Mouse (Mus musculus): ENCODE measurements around the gene Xntrpc. TPM values are rescaled to one million over a fixed set of nuclear protein-coding genes. Genes with fewer than 3 reads are reported as not detected.

The Xntrpc gene
- polyA plus RNA-seq, 1 experiment, result 4.7 TPM

DNA sequence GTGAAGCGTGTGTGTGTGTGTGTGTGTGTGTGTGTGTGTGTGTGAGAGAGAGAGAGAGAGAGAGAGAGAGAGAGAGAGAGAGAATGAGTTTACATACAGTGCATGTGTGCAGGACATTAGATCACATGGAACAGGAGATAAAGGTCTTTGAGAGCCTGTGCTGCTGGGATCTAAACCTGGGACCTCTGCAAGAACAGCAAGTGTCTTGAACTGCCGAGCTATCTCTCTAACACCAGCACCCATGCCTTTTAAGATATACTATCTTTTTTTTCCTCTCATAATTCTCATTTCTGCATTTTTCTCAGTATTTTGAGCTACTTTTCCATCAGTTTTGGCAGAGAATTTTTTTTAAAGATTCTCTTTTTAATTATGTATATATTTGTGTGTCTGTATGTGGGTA, 38.0 kb downstream of the Xntrpc start:
- WGBS, result 92% methylated on average over 2 of the region's 2 CpGs
- Histone ChIP-seq H3K4me3 (replicated peaks; ENCODE audit: insufficient read depth, low read depth, low read length) (no peak overlapping the region), H3K4me1 (ENCODE audit: control insufficient read depth, insufficient read depth, low read length) (peaks cover 4% of the 10 kb centered on the region), H3K27me3 (ENCODE audit: control insufficient read depth, insufficient read depth, low read length) (no peaks in the 10 kb centered on the region), H3K27ac (ENCODE audit: insufficient read depth, low read length) (no peak overlapping the region)
- TF ChIP-seq POLR2A (IDR thresholded peaks at IDR 0.05; ENCODE audit: borderline replicate concordance, insufficient read depth, low read length) (no peak), CTCF (IDR thresholded peaks at IDR 0.05; ENCODE audit: borderline replicate concordance, insufficient read depth, low read depth, low read length) (no peak)
- no peak for DNase-seq

DNA sequence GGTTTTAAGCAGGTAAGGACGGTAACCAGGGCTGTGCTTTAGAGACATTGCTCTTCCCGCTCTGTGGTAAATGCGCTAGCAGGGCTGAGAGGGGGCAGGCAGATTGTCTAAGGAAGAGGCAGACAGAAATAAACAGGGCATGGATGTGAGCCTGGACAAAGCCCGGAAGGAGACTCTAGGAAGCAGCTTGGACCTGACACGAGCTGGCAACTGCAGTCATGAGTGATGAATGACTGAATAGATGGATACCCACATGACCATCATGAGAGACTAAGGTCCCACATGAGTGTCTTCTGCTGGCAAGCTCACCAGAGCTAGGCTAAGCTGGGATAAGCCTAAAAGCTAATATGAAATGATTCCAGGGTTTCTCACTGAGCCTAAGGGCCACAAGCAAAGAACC, 38.6 kb downstream of the Xntrpc start:
- TF ChIP-seq POLR2A (IDR thresholded peaks at IDR 0.05; ENCODE audit: borderline replicate concordance, insufficient read depth, low read length), result no peak
- TF ChIP-seq CTCF (IDR thresholded peaks at IDR 0.05; ENCODE audit: borderline replicate concordance, insufficient read depth, low read depth, low read length), result no peak
- peak; percentile 36 to 63 for DNase-seq
- no peak overlapping the region for H3K4me3 ChIP-seq (replicated peaks; ENCODE audit: insufficient read depth, low read depth, low read length)
- H3K4me1 ChIP-seq (ENCODE audit: control insufficient read depth, insufficient read depth, low read length), result peaks cover 4% of the 10 kb centered on the region
- no peak overlapping the region for H3K27ac ChIP-seq (ENCODE audit: insufficient read depth, low read length)
- H3K27me3 ChIP-seq (ENCODE audit: control insufficient read depth, insufficient read depth, low read length), result no peaks in the 10 kb centered on the region
- WGBS, result 24% methylated on average over 5 of the region's 5 CpGs

DNA sequence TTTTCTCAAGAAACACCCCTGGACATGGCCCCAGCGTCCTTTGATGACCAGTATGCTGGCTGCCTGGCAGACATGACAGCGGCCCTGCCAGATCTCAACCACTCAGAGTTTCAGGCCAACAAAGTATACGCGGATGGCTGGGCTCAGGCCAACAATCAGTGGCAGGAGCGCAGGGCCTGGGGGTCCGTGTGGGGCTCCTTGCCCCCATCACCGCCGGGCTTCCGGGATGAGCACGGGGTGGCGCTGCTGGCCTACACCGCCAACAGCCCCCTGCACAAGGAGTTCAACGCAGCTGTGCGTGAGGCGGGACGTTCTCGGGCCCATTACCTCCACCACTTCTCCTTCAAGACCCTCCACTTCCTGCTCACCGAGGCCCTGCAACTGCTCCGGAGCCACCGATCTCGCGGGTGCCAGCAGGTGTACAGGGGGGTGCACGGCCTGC, 41.2 kb downstream of the Xntrpc start:
- WGBS, result 17% methylated on average over 23 of the region's 23 CpGs
- TF ChIP-seq CTCF (IDR thresholded peaks at IDR 0.05; ENCODE audit: borderline replicate concordance, insufficient read depth, low read depth, low read length) (no peak), POLR2A (IDR thresholded peaks at IDR 0.05; ENCODE audit: borderline replicate concordance, insufficient read depth, low read length) (no peak)
- H3K4me3 ChIP-seq (replicated peaks; ENCODE audit: insufficient read depth, low read depth, low read length), result peak overlapping the region; percentile 3

DNA sequence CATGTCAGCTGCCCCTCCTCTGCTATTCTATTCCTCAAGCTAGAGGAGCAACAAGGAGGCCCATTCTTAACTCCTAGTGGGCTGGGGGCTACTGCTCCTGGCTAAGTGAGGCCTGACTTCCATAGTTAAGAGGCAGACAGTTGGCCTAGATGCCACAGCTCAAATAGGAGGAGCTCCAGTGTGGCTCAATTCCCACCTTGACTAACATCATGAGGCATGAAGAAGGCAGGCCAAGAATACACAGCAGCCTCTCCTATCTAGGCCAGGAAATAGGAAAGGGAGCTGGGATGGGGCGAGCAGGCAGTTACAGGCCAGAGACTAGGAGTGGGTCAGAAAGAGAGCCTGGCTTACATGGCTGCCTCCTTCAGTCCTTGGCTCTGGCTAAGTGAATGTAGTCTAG, 42.7 kb downstream of the Xntrpc start:
- DNase-seq, result no peak
- H3K27me3 ChIP-seq (ENCODE audit: control insufficient read depth, insufficient read depth, low read length), result no peaks in the 10 kb centered on the region
- 54% methylated on average over 1 of the region's 1 CpGs for WGBS
- TF ChIP-seq CTCF (IDR thresholded peaks at IDR 0.05; ENCODE audit: borderline replicate concordance, insufficient read depth, low read depth, low read length), result no peak
- TF ChIP-seq POLR2A (IDR thresholded peaks at IDR 0.05; ENCODE audit: borderline replicate concordance, insufficient read depth, low read length), result no peak
- no peak overlapping the region for H3K27ac ChIP-seq (ENCODE audit: insufficient read depth, low read length)
- H3K4me3 ChIP-seq (replicated peaks; ENCODE audit: insufficient read depth, low read depth, low read length), result no peak overlapping the region
- H3K4me1 ChIP-seq (ENCODE audit: control insufficient read depth, insufficient read depth, low read length), result peaks cover 4% of the 10 kb centered on the region

More for the DNA sequence above, 41.2 kb downstream of the Xntrpc start:
- DNase-seq, result peak in 1 of 2 experiments; percentile 18
- H3K27me3 ChIP-seq (ENCODE audit: control insufficient read depth, insufficient read depth, low read length), result no peaks in the 10 kb centered on the region
- peaks cover 4% of the 10 kb centered on the region for H3K4me1 ChIP-seq (ENCODE audit: control insufficient read depth, insufficient read depth, low read length)
- H3K27ac ChIP-seq (ENCODE audit: insufficient read depth, low read length), result no peak overlapping the region

DNA sequence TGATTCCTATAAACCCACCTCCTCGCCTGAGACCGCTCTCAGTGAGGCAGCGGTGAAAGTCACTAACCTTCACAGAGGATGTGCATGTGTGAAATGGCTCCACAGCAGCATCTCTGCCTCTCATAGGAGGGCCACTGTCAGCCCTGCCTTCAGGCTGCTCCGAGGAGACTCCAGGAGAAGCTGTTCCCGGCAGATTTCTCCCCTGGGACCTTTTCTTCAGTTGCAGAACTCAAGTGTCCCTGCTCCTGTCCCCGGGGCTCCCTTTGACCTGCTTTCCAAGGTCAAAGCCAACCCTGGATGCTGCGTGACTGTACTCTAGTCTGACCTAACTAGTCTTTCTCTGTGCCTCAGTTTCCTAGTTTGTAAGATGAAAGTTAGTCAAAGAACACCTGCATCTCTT, 43.7 kb downstream of the Xntrpc start, which contains the start of gene Art5:
Gene Art5, minus strand, starts transcription at position 319 of the 400 bp plus-strand sequence.
- WGBS, result 79% methylated on average over 7 of the region's 7 CpGs
- Histone ChIP-seq H3K4me1 (ENCODE audit: control insufficient read depth, insufficient read depth, low read length) (peaks cover 4% of the 10 kb centered on the region), H3K4me3 (replicated peaks; ENCODE audit: insufficient read depth, low read depth, low read length) (no peak within 1 kb of the TSS), H3K27me3 (ENCODE audit: control insufficient read depth, insufficient read depth, low read length) (no peaks in the 10 kb centered on the region), H3K27ac (ENCODE audit: insufficient read depth, low read length) (no peak within 1 kb of the TSS)
- no peak for DNase-seq
- TF ChIP-seq CTCF (IDR thresholded peaks at IDR 0.05; ENCODE audit: borderline replicate concordance, insufficient read depth, low read depth, low read length) (no peak), POLR2A (IDR thresholded peaks at IDR 0.05; ENCODE audit: borderline replicate concordance, insufficient read depth, low read length) (no peak)

DNA sequence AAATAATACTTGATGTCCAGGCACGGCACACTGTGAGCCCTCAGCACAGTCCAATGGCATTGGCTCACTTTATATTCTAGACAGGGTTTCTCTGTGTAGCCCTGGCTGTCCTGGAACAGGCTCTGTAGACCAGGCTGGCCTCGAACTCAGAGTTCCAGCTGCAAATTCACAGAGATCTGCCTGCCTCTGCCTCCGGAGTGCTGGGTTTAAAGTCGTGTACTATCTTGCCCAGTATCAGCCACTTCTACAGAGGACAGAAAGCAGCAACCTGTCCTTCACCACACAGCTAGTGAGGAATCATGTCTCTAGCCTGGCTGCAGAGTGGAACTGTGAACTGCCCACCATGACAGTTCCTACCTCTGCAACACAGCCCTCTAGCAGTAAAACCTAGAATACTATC, 44.2 kb downstream of the Xntrpc start:
- peaks cover 4% of the 10 kb centered on the region for H3K4me1 ChIP-seq (ENCODE audit: control insufficient read depth, insufficient read depth, low read length)
- no peak overlapping the region for H3K27ac ChIP-seq (ENCODE audit: insufficient read depth, low read length)
- no peaks in the 10 kb centered on the region for H3K27me3 ChIP-seq (ENCODE audit: control insufficient read depth, insufficient read depth, low read length)
- no peak for DNase-seq
- no peak for TF ChIP-seq POLR2A (IDR thresholded peaks at IDR 0.05; ENCODE audit: borderline replicate concordance, insufficient read depth, low read length)
- no peak for TF ChIP-seq CTCF (IDR thresholded peaks at IDR 0.05; ENCODE audit: borderline replicate concordance, insufficient read depth, low read depth, low read length)
- WGBS, result 89% methylated on average over 4 of the region's 4 CpGs
- no peak overlapping the region for H3K4me3 ChIP-seq (replicated peaks; ENCODE audit: insufficient read depth, low read depth, low read length)

DNA sequence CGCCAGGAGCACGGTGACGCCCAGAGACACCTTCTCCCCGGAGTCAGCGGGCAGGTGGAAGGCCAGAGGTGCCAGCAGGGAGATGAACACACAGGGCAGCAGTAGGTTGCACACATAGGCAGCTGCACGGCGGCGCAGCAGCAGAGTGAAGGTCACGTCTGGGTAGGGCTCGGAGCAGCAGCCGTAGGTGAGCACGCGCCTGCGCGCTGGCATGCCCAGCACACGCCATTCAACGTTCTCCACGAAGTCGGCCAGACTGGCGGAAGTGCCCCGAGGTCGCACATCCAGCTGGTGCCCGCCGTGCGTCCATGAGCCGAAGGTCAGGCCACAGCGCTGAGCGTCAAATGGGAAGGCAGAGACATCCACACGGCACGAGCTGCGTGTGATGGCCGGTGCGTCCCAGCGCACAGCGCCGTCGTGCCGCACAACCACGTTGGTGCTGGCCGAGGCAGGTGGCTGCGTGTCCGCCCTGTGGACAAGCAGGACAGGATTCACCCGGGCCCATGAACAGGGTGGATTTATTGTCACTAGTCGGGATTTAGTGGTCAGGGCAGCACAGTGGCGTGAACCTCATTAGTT, 47.7 kb downstream of the Xntrpc start:
- TF ChIP-seq CTCF (IDR thresholded peaks at IDR 0.05; ENCODE audit: borderline replicate concordance, insufficient read depth, low read depth, low read length) (no peak), POLR2A (IDR thresholded peaks at IDR 0.05; ENCODE audit: borderline replicate concordance, insufficient read depth, low read length) (no peak)
- 84% methylated on average over 45 of the region's 45 CpGs for WGBS
- H3K27ac ChIP-seq (ENCODE audit: insufficient read depth, low read length), result no peak overlapping the region
- no peaks in the 10 kb centered on the region for H3K27me3 ChIP-seq (ENCODE audit: control insufficient read depth, insufficient read depth, low read length)
- H3K4me3 ChIP-seq (replicated peaks; ENCODE audit: insufficient read depth, low read depth, low read length), result no peak overlapping the region
- DNase-seq, result no peak
- H3K4me1 ChIP-seq (ENCODE audit: control insufficient read depth, insufficient read depth, low read length), result no peaks in the 10 kb centered on the region

DNA sequence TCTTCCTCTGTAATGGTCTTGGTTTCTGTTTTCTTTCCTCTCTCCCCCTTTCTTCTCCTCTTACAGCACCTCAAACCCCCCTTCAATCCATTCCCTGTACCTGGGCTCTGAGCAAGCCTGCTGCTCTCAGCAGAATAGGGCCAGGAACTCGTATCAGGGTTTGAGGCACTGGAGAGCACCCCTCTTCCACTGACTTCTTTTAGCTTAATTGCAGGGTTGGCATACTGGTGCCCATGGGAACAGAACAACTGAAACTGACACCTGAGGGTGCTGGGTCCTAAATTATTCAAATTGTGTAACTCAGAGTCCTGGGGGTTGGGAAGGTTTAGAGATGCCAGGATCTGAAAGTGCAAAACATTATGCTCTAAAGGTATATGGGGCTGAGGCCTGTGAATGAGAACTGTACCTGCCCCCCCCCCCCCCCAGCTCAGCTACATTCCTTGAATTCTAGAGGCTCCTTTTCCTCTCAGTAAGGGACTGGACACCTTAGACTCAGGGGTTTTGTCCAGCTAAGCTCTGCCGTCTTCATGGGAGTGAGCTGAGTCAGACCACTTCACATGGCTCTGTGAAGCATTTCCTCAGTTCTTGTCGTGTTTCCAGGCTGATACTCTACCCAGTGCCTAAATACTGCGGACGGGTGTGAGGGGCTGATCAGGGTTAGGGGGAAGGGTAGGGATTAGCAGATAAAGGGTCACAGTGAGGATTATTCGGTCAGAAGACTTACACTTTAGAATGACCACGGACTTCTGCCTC, 51.2 kb downstream of the Xntrpc start, which contains the start of gene Chrna10:
Gene Chrna10, minus strand, starts transcription at position 250 of the 753 bp plus-strand sequence.
- Histone ChIP-seq H3K4me3 (replicated peaks; ENCODE audit: insufficient read depth, low read depth, low read length) (no peak within 1 kb of the TSS), H3K27ac (ENCODE audit: insufficient read depth, low read length) (no peak within 1 kb of the TSS), H3K27me3 (ENCODE audit: control insufficient read depth, insufficient read depth, low read length) (no peaks in the 10 kb centered on the region), H3K4me1 (ENCODE audit: control insufficient read depth, insufficient read depth, low read length) (no peaks in the 10 kb centered on the region)
- DNase-seq, result no peak
- no peak for TF ChIP-seq CTCF (IDR thresholded peaks at IDR 0.05; ENCODE audit: borderline replicate concordance, insufficient read depth, low read depth, low read length)
- no peak for TF ChIP-seq POLR2A (IDR thresholded peaks at IDR 0.05; ENCODE audit: borderline replicate concordance, insufficient read depth, low read length)
- WGBS, result 56% methylated on average over 7 of the region's 7 CpGs

Measured in cerebellum, adult 2 months (tissue).